Mouse (Mus musculus) left cerebral cortex, adult 18-20 months (tissue): Measurements from ENCODE around the gene Sgcd. TPM values are rescaled to one million over a fixed set of nuclear protein-coding genes. Genes with fewer than 3 reads are reported as not detected.

Experiments used
- DNase-seq, 2 experiments: peaks; one replicate each; pipeline ENCODE4 v3.0.0; 2021 to 2022; ENCODE audit warnings: low spot score in 2 of 2, mixed read lengths in 1 of 2
- total RNA-seq, 2 experiments: library from RNA; stranded (reverse); gene quantifications; 2 replicates each; pipeline ENCODE4 v1.2.3; 2021

Gene Sgcd
- total RNA-seq, 2 experiments from 2014 or later: 9.7 to 13.8 TPM

DNA sequence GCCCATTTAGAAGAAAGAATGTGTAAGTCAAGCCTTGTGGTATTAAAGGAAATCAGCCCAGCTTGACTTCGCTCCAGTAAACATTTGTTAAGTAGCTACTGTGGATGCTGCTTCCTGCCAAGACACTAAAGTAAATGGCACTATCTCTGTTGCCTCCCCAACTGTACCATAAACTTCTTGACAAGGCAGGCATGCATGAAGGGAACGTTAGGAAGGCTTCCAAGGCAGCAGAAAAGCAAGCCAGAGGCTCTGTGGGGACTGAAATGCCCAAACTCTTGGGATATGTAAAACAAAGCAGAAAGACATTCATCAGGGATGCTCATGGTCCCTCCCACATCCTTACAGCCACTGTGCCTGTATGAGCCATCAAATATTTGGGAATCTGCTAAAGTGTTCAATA lies 938.4 kb downstream of the Sgcd start:
- DNase-seq: no peak

DNA sequence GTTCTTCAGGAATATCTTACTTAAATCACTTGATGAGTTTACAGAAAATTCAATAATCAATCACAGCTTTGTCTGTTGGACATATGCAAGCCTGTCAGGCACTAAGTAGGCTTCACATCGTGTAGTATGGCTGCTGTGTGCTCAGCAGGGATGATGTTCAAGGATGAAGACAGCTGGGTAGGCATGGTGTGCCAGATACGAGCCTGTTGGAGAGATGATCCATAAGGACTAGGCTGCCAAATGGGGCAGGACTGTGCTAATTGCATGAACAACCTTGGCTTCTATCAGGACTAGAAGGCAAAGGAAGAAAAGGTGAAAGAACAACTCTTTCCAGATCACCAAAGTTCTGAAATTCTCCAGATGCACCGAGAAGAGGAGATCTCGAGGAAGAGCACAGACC lies 939.0 kb downstream of the Sgcd start:
- no peak for DNase-seq

DNA sequence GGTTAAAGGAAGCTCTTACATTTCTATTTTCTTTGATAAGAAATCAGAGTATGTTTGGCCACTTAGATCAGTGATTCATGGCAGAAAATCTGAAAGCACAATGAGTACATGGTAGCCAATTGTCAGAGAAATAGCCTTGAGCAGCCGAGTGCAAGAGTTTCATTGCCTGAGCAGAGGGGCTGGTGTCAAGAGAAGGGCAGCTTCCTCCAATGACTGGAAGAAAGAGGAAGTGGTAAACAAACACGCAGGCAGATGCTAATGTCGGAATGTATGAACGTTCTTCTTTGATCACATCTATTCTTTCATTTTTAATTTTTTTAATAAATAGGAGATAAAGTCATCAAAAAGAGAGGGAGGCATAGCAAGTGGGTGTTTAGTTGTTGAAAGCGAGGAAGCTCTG lies 956.5 kb downstream of the Sgcd start:
- no peak for DNase-seq

DNA sequence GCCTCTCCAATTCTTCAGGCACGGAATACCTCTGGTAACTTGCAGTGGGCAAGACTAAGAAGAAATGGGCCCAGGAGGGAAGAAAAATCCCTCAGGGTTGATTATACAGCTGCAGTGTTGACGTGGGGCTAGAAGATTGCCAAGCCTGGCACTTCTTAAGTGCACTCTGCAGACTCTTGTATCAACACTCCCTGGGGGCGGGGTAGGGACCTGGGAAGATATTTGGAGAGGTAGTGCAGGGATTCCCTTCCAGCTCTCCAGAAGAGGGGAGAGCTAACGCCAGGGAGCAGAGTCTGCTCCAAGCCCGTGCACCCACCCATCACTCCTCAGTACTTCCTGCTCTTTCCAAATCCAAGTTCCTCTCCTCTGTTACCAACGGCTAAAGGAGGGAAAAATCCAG lies 967.9 kb downstream of the Sgcd start:
- no peak for DNase-seq

DNA sequence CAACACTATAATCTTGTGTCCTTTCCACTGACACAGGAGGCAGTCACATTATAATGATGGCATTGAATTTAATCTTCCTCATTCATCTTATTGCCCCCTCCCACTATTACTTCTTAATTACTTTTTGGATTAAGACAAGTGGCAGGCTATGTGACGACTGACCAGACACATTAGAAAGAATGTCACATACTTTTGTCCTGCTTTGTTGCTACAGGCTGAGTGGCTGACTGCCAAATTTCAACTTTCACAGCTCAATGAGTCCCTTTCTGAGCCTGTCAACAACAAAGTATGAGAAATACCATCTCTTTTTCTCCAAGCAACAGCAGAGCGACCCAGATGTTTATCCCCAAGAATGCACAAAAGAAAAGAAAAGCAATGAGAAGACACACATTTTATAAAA lies 970.6 kb downstream of the Sgcd start:
- no peak for DNase-seq

DNA sequence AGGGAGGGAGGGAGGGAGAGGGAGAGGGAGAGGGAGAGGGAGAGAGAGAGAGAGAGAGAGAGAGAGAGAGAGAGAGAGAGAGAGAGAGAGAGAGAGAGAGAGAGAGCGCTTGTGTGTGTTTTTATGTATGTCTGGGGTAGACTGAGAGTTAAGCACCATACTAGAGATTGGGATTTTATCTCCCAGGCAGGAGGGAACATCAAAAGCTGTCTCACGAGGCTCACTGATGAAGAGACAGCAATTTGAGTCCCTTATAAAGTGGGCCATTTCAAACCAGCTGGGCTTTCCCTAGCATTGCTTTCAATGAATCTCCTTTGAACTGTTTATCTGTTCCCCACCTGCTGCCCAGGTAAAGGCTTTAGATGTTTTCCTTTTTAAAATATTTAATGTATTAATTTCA lies 973.1 kb downstream of the Sgcd start:
- DNase-seq: no peak

DNA sequence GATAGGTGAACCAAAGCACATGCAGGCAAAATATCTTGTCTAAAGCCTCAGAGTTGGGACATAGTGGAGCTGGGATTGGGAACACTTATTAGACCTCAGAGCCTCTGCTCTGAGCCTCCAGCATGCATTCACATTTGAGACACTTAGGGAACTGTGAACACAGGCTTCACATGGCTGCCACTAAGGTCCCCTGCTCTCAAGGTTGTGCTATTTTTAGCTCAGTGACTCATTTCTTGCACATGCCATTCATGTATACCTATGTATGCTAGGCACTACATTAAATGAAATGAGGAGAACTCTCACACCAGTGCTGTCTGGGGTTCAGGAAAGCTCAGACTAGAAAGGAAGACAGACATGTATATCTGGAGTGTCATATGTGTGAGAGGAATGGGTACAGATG lies 974.5 kb downstream of the Sgcd start:
- DNase-seq: no peak

DNA sequence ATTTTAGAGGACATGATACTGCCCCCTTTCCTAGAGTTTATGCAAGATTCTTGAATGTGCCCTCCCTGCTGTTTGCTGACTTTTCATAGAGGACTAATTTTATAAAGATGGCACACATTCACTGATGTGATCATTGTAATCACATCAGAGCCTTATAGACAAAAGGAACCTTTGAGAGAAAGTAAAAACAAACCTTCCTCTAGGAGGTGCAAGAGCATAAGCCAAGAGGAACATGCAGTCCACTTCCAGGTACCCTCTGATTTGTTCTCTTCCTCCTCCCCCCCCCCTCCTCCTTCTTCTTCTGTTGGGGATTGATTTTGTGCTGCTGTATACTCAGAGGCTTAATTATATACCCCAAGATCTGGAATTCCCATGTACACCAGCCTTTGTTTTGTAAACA lies 978.6 kb downstream of the Sgcd start:
- DNase-seq: no peak

DNA sequence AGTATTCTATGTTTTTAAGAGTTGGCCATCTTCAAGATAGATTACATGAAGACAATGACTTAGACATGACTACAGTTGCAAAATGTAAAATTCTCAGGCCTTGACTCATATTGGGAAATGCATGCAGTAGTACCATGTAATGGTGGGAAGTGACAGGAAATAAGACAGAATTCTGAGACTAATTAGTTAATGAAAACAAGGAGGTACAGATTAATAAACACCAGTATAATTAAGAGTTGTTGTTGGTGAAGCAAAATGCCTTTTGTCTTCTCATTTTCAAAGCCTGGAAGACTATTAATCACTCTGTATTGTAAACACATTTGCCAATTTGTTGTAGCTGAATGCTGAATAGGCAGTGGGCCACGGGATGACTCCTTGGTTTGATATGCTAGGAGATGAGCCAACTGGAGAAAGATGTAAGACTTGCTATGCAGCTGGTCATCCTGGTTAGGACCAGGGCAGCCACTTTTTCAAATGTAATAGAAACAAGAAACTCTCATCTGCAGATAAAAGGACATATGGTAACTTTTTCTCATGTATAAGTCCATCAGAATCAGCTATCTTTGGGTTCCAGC lies 983.4 kb downstream of the Sgcd start:
- no peak for DNase-seq

DNA sequence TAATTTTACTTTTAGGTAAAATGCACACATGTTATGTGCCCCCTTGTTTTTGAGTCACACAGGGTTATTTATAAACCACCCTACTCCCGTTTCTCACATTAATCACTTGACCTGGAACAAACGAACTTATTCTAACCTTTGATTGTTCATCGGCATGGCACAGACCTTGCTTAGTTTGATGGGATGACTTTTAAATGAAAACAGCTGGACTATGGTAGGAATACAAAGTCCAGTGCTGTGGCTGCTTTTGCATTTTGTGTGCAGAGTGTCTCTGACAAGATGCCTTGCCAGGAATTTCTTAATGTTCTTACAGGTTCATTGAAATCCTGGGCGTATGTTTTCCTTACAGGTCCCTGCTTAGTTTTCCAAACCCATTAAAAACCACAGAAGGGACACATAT lies 1049.5 kb downstream of the Sgcd start:
- no peak for DNase-seq

DNA sequence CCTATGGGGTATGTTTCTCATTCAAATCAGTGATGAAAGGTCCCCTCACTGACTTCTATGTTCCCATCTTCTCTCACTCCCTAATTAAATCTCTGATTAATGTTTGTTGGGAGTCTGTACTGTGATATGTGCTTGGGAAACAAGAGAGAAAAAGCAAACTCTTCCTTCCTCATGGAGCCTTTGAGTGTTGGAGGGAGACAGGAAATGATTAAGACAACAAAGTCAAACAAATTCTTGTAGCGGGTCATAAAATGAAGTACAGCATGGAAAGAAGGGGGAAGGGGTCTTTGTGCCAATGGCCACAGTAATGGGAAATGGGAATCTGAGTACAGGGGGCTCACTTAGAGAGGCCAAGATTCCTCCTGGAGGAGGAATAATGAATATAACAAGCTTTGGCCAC lies 1063.8 kb downstream of the Sgcd start:
- DNase-seq: no peak

DNA sequence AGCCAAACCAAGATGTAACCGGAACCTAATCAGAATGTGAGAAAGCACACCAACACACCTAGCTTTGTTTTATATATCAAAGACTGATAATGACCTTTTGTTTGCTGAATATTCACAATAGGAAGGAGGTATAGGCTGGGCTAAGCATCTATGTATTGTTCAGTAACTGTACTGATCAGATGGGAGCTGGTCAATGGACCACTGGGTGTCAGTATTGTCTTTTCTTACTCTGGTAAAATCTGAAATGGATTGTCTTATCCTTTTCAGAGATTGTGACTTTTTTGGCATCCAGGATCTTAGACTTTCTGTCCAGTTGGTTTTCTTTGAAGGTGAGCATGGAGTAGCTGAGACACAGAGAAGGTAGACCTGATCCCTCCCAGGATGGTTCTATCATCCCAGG lies 1068.5 kb downstream of the Sgcd start:
- DNase-seq: no peak

DNA sequence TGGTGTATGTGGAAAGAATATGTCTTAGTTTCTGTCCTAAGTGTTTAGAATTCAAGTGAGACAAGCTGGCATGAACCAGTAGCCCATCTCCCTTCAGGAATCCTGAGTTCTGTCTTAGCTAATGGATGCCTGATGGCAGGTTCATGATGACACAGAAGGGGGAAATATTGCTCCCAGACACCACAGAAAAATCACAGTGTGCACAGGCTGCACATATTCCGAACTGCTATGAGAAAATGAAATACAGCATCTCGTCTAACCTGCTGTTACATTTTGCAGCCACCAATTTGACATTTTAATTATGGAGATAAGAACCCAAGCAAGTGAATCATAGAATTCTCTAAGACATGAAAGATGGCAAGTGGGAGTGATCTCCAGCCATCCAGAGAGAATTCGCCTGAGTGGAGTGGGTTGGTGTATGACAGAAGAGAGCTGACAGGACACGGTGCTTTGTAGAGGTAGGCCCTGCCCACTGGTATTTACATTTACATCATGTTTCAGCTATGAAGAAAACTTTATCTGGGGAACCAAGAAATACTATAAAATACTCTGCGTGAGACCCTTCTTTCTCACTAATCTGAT lies 1076.0 kb downstream of the Sgcd start:
- DNase-seq: no peak

DNA sequence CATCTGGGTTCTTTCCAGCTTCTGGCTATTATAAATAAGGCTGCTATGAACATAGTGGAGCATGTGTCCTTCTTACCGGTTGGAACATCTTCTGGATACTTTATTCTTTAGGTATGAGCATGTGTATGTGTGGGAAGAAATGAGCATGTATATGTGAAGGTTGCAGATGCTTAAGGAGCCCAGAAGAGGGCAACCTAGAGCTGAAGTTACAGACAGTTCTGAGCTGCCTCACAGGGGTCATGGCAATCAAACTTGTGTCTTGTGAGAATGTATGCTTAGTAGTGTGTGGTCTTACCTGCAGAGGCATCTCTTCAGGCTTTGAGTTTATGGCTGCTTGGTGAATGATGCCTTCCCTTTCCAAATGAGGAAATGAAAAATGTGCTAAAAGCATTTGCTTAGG lies 1084.5 kb downstream of the Sgcd start:
- DNase-seq: no peak

DNA sequence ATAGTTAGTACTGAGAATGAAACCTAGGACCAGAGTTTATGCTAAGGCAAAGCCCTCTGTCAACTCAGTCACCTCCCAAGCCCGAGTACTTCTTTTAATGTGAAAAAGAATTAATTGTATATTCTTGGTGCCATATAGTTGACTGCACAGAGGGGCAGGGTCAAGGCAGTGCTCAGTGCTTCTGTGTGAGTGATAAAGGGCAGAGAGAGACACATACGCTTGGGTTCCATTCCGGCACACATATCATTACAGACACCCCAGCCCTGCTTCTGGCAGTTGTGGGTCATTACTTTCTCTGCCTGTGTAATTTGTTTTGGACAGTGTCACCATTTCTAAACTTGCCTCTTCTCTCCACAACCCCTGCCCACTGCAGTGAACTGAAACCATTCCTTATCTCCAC lies 1099.7 kb downstream of the Sgcd start:
- no peak for DNase-seq

DNA sequence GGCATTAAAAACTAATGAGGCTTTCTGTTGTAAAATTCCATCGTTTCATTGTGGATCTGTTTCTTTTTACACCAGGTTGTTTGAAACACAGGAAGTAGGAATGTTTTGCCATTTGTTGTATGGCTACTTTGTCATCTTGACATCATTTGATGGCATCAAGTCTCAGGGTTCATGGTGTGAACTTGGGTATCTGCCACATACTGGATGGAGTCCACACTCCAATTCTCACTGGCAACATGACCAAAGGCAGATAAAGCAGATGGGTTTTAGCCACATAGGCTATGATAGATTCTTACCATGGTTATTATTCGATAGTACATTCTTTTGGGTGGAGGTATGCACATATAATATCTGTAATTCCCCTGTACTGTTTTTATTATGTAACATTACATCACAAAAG lies 1106.3 kb downstream of the Sgcd start:
- DNase-seq: no peak

DNA sequence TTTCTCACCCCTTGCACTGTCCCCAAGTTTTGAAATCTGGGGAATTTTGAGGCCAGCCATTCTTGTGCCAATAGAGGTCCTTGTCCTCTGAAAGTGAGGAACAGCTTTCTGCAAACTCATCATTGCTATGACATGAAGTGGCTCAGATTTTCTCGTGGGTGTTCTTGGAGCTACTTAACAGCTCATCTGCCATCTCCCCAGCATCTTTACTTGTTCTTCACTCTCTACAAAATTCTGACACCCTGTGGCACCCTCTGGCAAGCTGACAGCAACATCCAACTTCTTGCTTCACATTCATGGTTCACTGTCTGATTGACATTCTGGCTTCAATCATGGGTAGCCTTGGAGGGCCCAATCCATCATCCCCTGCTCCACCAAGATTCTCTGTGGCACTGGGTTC lies 1113.0 kb downstream of the Sgcd start:
- DNase-seq: peak; percentile 5

DNA sequence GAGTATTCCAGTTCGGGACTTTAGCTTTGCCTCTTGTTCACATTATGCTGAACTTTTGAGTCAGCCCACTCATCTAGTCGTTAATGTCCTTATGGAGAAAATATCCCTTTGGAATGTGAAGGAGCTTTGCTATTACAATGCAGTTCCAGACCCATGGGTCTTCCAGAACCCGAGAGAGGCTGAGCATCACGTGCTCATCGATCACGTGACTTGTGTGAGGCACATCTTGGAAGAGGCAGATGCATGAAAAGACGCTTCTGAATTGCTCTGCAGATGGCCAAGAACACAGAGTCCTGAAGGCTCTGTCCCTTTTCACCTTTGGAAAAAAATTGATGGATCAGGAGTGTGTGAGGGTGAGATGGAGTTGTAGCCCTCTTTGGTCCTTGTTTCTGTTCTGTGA lies 1120.2 kb downstream of the Sgcd start:
- DNase-seq: no peak

DNA sequence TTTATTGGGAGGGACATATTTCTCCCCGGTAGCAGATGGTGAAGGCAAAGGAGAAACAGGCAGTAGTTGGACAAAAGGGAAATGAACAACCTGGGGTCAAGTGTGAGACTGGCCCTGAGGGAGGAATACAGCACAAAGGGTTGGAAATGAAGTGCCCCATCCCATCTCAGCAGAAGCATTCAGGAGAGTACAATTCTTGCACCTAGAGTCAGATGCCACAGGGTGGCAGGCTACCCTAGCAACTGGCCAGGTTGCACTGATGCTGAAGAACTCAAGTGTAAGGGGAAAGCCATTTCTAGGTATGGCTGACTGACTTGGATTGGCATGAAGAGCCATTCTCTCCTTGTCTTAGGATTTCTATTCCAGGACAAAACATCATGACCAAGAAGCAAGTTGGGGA lies 1124.0 kb downstream of the Sgcd start:
- peak; percentile 21 to 42 for DNase-seq

DNA sequence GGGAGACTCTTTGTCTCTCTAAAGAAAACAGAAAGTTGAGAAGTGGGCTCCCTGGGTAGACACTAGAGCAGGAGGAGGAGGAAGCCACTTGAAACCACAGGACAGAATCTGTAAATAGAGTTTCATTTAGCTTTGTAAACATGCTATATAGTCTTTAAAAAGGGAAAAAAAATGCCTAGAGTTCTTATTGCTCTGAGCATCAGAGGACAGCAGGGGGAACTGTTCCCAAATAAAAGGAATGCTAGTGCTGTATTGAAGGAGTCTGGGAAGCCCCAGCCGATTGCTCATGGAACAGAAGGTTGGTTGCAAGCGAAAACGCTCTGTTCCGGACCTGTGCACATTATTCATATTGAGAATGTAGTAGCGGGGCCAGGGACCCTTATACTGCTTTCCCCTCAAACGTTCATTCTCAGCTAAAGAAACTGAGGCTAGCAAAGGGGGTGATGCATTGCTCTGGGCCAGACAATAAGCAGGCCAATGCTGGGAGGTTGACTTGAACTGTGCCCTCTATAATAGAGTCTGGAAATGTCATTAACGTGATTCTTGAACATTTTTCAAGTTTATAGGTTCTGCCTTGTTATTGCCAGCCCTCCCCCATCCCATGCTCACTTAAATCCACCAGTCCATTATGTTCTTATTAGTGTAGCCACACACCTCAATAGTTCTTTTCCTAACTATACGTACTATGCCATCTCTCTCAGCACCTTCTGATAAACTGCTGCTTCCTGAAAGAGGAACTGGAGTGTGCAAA lies 1140.4 kb downstream of the Sgcd start:
- no peak for DNase-seq

DNA sequence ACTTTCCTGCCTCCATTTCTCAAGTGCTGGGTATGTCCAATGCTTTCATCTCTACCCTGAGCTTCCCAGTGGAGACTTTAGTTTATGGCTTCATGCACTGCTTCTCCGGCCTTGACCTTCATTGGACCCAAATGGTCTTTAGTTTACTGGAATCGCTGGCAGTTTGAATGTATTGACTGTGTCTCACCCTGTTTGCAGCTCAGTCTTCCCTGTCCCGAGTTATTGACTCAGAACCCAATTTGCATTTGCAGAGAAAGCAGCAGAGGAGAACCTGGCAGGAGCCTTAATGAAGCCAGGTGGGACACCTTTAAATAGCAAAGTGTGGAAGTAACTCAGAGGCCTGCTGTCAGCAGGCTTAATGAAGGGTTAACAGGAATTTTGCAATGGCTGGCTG lies 1140.9 kb downstream of the Sgcd start:
- no peak for DNase-seq

DNA sequence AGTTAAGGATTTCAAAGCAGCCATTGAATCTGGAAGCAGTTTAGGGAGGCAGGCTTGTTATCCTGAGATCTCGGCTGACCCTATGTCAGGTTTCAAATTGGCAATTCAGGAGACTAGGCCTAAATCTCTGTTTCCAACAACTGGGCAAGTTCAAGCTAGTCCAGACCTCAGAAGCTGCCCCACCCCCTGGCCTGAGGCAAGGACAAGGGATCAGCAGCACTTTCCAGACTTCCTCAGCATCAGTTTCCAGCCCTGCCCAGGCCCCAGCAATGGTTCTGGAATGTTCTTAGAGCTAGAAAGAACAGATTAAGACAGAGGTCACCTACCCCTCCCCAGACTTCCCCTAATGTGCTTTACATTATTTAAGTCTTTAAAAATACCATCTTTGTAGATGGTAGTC lies 1142.1 kb downstream of the Sgcd start:
- DNase-seq: no peak
